Mouse (Mus musculus) spleen, postnatal 14 days (tissue): Measurements from ENCODE around the gene Il34.

Experiments used
- DNase-seq, 2 experiments: peaks; one replicate each; pipeline ENCODE4 v3.0.0; 2021 to 2022; ENCODE audit warnings: low spot score in 2 of 2

Il34 gene

DNA sequence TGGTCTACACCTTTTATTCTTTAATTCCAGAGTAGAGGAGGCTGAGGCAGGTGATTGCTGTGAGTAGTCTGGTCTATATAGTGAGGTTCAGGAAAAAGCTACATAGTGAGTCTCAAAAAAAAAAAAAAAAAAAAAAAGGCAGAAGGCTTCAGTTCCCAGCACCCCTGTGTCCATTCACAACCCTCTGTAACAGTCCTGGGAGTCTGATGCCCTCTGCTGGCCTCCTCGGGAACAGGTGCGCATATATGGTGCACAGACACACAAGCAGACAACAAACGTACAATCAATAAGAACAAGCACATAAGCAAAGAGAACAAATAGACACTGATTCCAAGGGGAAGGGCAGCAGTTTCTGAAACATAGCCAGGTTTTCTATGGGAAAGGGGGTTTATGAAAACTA lies 29.4 kb downstream of the Il34 start:
- DNase-seq, result no peak

DNA sequence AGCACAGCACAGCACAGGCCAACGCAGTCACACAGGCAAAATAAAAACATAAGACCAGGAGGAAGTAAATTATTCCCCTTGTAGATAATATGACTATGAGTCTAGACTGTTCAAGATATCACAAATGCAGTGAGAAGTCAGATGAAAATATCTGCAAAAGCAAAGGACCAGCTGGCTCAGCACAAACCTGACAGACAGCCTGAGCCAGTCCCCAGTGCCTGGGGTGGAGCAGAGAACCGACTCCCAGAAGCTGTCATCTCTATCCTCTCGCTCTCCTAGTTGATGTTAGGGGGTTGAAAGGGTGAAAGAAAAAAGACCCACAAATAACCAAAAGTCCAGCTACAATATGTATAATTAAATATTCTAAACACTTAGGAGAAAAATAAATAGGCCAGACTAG lies 30.0 kb downstream of the Il34 start:
- DNase-seq, result no peak

DNA sequence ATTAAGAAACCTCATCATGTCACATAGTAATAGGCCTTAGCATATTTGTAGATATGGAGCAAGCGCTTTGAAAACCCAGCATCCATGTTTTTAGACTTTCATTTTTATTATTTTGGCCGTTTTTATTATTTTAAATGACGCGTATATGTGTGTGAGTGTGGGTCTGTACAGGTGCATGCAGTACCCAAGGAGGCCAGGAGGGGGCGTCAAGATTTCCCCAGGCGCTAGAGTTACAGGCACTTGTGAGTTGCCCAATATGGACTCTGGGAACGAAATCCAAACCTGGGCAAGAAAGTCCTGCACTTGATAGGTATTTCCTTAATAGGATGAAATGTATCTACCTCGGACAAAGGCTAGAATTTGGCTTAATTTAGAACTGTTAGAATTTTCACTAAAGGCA lies 30.4 kb downstream of the Il34 start:
- no peak for DNase-seq

DNA sequence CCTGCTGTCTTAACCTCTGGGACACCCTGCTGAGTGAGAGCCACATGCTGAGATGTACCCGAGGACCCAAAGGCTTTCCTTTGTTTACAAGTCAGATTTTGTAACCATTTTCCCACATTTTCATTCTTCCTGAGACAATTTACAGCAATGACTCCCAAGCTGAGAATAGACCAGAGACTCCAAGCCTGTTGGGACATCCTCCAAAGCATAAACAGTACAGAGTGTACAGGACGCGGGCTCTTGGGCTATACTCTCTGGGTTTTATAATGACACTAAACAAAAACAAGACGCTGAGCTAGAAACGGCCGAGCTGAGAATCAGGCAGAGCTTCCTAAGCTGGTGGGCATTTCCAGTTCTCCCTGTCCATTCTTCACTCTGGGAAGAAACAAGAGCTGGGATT lies 31.0 kb downstream of the Il34 start:
- DNase-seq, result no peak

DNA sequence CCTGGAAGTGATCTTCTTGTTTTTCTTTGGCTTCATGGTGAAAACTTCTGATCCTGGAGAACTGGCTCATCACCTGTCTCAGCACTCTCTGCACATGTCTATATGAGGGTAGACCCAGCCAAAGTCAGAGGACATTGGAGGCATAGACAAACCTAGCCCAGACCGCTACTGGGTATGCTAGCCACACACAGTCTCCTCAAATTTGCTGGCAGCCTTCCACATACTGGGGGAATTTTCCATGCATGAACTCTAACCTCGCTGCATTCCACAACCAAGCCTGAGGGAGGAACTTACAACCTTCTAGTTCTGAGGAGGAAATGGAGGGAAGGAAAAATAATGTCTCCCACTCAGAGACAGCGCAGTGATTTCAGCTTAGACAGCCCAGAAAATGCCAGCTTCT lies 31.7 kb downstream of the Il34 start:
- DNase-seq, result no peak

DNA sequence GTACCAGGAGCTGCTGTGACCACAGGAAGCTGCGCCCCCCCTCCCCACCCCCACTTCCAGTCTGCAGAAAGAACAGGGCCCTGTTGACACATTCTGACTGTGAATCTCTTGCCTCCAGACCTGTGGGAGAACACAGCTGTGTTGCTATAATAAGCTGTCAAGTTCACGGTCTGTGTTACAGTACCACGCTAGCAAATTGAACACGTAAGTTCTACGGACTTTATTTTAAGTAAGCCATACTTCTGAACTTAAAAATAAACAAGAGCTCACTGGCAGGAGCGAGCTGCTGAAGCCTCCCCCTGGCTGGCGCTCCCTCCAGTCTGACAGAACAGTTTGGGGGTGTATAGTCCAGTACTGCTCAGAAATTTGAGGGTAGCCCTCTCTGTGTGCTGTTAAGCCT lies 33.3 kb downstream of the Il34 start:
- no peak for DNase-seq

DNA sequence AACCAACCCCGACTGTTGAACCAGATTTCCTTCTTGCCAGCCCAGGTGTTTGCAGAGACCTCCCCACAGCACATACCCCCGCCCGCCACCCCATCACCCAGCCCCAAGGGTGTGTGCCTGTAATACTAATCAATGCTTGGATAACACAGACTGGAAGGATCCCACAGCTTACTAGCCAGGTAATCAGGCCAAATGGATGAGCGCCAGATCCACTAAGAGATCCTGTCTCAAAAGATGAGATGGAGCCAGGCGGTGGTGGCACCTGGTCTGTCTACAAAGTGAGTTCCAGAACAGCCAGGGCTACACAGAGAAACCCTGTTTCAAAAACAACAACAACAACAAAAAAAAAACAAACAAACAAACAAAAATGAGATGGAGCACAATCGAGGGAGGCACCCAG lies 38.5 kb downstream of the Il34 start:
- no peak for DNase-seq

DNA sequence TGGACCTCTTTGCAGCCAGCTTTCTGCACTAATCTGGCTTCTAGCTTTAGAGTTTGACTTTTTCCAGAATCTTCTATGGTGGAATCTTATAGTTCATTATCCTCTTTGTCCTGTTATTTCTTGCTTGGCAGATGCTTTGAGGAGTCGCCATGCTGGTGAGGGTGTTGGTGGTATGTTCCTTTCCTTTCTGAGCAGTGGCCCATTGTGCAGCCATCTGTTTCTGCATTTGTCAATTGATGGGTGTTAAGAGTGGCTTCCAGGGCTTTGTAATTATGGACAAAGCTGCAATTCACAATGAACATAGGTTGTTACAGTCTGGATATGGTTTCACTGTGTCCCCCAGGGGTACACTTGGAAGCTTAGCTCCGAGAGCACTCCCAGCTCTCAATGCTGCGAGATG lies 41.1 kb downstream of the Il34 start:
- DNase-seq, result no peak

DNA sequence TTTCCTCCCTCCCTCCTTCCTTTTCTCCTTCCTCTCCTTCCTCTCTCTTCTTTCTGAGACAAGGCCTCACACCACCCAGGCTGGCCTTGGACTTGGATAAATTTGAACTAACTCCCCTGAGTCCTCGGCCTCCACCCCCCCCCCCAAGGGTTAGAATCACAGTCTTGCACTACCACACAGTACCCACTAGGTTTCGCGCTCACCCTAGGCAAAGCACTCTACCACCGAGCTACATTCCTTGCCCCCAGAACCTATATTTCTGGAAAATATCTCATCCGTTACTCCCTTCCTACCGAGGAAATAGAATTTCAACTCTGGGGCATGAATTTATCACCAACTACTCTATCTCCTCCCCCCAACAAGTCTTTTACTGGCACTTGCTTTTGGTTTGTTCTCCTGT lies 43.7 kb downstream of the Il34 start:
- no peak for DNase-seq

DNA sequence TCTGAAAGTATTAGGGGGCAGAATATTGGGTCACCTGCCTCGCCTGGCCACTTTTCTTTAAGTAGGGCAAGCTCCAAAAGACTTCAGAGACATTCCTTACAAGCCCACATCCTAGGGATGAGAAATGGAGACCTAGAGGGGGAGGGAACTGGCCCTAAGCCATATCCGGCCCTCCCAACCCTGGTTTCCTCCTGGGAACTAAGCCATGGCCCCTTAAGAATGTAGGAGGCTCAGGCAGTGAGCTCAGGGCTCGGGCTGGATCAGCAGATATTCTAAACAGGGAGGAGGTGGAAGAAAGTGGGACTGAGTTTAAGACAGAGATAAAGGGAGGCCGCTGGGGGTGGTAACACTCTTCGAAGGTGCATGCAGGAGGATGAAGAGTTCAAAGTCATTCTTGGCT lies 44.5 kb downstream of the Il34 start:
- no peak for DNase-seq

DNA sequence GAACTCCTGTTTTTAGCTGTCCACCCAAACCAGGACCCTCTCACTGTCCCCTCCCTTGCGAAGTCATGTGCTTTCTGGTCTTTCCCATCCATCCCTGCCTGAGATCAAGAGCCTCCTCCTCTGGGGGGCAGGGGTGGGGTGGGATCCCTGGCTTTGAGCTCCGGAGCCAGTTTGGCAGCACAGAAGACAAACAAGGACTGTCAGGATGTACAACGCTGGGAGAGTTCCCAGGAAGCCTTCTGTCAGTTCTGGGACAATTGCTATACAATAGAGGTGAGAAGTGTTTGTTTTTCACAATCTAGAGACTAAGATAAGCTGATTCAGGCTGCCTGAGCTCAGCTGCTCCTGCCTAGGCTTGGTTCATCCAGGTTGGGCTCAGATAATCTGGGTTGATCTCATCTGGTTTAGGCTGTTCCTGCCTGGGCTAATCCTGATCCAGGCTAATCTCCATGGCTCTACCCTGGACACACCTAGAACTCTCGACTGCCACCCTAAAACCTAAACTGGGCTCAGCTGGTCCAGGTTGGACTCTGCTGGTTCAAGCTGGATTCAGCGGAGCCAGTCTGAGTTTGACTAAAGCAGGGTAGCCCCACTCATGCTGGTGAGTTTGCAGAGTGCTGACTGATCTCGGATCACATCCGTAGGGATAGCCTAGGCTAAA lies 45.3 kb downstream of the Il34 start:
- DNase-seq, result no peak

DNA sequence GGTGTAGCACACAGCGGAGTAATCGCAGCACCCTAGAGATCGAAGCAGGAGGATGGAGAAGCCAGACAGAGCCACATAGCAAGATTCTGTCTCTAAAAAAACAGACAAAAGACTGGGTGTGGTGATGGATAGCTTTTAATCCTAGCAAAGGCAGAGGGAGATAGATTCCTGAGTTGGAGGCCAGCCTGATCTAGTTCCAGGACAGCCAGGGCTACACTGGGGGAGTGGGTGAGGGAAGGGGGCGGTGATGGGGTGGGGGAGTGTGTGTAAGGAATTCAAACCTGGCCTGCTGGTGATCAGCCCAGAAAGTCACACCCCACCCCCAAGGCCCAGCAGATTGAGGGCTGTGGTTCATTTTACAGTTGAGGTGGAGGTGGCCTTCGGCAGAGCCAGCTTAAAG lies 49.5 kb downstream of the Il34 start:
- no peak for DNase-seq

DNA sequence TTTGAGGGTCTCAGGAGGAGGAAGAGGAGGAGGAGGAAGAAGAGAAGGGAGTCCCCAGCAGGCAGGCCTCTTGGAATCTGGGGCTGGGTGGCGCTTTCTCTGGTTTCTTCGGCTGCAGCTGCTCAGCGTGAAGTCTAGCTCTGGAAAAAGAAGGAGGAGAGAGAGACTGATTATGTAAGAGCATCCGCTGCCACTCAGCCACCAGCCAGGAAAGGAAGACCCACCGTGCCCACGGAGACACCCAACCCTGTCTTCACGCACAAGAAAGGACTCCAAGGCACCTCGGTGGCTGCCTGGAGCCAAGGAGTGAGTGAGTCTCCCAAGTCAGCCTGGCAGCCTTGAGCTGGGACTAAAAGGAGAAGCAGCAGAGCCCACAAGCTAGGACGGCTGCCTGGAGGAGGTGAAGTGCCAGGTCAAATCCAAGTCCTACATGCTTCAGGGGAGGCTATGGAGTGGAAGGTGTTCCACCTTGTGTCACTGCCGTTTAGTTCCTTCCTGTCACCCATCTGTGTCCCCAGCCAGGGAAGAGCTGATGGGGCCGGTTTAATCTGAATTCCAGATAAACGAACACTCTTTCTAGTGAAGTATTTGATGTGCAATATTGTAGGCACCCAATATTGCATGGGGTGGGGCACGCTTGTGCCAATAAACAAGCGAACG lies 50.1 kb downstream of the Il34 start:
- DNase-seq, result no peak

DNA sequence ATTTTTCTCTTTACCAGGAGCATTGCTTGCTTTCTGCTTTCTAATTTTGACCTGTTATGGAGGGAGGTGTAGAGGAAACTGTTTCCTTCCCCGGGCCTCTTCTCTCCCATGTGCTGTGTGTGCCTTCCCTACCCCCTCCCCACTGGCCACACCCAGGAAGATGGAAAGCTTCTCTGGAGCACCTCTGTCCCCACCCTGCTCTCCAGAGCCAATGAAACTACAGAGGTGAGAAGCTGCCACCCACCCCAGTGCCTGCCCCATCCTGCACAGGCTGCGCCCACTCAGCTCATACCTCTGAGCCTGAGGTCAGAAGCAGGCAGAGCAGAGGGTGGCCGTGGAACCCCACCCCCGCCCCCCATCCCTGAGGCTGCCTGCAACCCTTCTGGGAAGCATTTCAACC lies 51.0 kb downstream of the Il34 start:
- no peak for DNase-seq

DNA sequence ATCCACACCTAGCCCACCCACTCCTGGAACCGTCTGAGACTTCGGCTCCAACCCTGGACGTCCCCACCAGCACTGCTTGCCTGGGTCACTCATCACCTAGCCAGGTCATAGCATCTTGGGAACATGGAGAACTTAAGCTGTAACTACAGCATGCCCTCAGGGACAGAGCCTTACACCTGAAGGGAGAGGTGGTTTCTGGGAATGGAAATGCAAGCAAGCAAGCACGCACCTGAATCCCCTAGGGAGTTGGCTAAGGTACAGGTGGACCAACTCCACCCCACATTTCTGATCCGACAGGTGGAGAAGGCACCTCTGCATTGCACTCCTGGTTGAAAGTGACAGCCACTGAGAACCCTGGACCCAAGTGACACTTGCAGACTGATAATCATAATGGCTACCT lies 54.2 kb downstream of the Il34 start:
- no peak for DNase-seq

DNA sequence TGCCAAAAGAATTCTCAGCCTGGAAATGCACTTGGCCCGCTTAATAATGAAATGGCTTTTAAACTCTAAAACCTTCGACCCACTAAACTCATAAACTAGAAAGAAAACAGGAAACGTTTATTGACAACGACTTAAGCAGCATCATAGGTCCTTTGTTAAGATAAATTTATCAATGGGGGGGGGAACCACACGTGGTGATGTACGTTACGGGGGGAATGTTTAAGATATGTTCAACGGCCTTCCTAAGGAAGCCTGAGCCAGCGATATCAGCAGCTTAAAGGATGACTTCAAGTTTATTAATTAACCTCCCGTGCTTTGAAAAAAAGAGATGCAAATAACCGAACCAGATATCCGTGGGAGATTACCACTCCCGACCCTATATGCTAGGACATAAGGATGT lies 55.5 kb downstream of the Il34 start:
- no peak for DNase-seq

DNA sequence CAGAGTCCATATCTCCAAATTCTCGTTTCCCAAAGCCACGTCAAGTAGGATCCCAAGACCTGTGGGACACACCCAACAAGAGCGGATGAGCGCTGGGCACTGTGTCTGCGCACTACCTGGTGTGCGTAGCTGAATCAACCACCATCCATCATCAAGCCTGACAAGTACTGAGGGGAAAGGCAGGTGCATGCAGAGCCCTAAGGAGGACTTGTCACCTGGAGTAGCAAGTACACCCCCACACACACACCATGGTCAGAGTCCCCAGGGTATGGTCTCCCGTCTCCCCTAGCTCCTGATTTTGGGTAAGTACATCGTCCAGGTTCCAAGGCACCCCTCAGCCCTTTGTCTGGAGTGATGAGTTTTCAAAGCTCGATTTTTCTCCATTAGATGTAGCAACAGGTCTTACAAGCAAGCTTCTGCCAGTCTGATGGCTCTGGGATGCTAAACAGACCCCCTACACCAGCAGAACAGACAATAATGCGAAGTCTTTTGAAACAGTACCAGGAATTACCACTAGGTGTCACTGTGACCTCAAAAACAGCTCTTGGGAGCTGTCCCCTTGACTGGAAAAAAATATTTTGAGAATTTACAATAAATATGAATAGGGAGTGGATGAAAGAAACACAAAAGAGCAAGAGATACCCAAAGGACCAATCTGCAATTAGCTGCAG lies 56.1 kb downstream of the Il34 start:
- DNase-seq, result no peak

DNA sequence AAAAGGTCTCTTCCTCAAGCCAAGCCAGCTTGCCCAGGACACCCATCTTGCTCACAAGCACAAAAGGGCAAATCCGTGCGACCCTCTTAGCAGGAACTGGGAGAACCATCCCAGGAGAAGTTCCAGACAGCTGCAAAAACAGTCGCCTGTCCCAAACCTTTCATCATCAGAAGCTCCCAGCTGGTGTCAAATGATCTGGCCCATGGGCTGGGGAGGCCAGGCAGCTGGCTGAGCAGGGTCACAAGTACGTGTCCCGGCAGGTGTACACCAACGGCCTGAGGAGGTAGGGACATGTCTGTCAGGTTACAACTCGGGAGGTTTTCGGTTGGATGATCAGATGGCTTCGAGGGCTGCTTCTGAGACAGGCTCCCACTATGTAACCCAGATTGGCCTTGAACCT lies 59.1 kb downstream of the Il34 start:
- no peak for DNase-seq

DNA sequence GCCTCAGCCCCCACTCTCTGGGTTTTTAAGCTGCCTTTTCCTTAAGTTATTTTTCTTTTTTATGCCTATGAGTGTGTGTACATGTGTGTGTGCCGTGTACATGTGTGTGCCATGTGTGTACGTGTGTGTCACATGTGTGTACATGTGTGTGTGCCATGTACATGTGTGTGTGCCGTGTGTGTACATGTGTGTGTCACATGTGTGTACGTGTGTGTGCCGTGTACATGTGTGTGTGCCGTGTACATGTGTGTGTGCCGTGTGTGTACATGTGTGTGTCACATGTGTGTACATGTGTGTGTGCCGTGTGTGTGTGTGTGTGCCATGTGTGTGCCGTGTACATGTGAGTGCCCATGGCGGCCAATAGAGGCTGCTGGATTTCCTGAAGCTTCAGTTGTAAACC lies 60.6 kb downstream of the Il34 start:
- DNase-seq, result no peak

DNA sequence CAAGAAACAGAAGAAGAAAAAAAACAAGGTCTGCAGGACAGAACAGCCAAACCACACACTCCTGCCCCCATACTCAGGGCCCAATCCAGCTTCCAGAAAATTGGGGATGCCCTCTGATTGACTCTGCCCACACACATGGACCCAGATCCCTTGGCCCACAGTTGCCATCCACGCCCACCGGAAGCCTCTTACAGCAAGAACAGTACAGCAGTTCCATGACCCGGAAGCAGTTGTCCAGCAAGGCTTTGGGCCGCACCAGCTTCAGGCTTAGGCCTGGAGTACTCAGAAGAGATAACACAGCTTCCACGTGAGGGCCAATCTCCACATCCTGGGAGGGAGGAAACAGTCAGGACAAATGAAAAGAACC lies 63.3 kb downstream of the Il34 start:
- DNase-seq, result no peak

DNA sequence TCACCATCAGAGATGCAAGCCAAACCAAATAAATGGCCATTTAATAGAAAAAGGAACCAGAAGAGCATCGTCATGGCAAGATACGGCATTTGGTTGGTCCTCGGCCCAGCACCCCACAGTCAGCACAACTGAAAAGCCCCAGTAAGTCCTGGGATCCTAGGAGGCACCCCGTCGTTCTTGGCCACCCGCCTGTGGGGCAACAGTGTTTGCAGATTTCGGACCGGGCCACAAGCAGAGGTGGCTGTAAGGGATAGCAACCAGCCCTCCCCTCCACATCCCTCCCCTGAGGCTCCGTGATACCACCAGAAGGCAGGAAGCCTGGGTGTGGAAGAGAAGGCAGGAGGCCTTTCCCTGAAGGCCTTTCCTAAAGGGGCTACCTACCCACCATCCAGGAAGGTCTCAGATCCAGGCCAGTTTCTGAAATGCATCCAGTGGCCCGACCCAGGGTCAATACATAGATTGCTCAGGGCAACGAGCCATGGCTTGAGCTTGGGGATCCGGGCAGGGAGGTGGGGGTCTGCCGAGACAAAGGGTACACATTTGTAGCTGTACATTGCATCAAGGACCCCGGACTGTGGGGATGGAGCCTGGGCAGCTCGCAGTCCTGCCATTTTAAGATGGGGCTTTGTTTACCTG lies 63.8 kb downstream of the Il34 start:
- DNase-seq, result no peak

DNA sequence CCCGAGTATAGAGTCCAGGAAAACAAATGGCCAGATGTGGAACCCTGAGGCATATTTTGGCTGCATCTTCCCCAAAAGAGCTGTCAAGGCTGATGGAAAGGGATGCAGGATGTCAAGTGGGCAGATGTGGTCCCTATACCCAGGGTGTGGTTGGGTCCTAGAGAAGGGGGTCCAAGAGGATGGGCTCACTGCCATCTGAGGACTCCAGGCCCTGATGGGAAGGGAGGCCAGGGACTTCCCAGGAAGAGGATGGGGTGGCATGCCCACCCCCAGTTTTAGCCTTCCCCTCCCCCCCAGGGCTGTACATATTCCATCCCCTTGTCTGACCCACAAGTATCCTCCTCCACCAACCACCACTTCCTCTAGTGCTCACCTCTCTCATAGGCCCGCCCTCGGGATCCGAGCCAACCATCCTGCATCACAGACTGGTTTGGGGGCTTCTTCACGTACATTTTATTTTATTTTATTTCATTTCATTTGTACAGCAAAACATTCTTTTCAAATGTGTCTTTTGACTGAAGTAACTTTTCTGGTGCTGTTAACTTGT lies 65.0 kb downstream of the Il34 start:
- no peak for DNase-seq
